Mouse (Mus musculus) yolk sac, embryonic 10.5 days (tissue): Measurements from ENCODE around the gene Cldn34b2.
A peak's percentile ranks its signal among the peaks of the same experiment; 100 is the strongest.
"Not testable (repeated sequence)": the region's sequence is repeated elsewhere in the genome, so short reads cannot be mapped to it uniquely, and the experiment has no call there.

Experiments used
- DNase-seq: peaks from one replicate; pipeline ENCODE4 v3.0.0-alpha.2; 2017; ENCODE audit warnings: low spot score

Gene Cldn34b2

GRCm38 (mm10) chrX:155128312-155128711, at the start of gene Cldn34b2:
TSS of gene Cldn34b2 (minus strand) at chrX:155128412.
- DNase-seq = not testable (repeated sequence)

GRCm38 (mm10) chrX:155177640-155178039, 49.4 kb upstream of the Cldn34b2 start:
- DNase-seq = no peak

DNA sequence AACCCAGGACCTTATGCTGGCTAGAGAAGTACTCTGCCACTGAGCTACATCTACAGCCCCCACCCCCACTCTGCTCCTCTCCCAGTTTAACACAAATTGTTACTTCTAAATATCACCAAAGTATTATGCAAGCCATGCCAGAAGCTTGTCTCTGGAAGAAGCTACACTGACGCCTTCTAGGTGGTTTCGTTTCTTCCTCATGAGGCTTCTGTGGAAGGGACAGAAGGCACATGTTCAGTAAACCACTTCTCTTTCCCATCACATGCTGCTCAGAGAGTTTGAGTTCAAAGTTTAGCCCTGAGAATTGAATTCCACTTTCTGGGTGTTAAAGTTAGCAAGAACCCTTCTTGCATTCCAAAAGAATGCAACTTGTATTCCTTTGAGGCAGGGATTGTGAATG, 49.0 kb upstream of the Cldn34b2 start:
- DNase-seq = peak; percentile 40

DNA sequence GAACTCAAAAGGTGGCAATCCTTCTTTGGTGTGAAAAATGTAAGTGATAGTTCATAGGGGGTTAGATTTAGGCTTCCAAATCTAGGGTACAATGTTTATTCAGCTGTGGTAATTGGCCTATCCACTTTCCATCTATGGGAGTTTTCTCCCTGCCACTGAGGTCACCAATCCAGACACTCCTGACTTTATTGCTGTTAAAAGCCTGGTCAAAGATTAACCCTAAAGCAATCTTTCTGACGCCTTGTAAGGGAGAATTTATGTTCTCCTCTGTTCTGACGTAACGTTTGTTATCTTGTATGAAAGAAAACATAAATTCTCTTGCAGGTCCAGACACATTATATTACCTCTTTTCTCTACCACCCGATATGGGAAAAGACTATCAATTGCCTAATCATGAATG, 47.4 kb upstream of the Cldn34b2 start:
- DNase-seq = no peak

DNA sequence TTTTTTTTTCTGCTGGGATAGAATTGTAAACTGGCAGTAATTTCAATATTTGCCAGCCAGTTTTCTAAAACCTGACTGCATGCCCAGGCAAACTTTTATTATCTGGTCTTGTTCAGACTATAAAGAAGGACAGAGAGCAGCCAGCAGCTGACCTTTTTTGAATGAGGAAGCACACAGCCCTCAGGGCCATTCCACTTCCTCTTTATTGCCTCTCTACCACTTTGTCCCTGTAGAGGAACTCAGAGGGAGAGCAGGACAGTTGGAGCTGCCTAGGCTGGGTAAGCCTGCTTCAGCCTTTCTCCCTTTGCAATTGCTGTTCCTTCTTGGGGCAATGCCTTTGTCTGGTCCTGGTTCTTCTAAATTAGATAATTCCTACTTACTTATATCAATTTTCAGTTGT, 44.1 kb upstream of the Cldn34b2 start:
- no peak for DNase-seq

DNA sequence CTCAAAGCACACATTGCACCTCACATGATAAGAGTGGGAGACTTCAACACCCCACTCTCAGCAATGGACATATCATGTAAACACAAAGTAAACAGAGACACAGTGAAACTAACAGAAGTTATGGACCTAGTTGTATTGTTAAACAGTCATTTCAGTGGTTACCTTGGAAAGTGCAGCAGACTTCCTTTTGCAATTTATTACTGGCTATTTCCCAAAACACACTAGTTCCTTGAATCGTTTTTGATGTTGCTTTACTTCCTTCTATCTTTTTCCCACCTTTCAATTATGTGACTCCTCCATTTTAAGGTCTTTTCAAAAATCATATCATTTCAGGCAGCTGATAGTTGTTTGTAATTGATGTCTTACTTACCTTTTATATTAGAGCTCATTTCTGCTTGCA, 43.5 kb upstream of the Cldn34b2 start:
- no peak for DNase-seq

- no peak for DNase-seq
Observed at GRCm38 (mm10) chrX:155169886-155170285, 41.7 kb upstream of the Cldn34b2 start.

DNA sequence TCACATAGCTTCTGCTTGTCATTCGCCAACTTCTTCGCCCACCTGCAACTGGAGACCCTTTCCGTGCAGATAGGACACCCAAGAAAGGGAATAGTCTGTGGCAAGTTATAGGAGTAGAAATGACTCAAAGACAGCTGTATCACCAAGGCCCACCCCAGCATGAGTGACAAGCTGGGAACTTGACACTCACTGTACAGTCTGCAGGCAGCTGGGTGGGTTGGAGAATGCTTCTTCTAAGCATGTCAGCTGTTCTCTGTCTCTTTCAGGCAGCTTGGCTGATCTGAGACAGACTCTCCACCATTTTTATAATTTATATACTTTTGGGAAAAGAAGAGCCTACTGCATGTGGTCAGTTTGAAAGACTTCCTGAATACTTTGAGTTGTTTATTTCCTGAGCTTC, 39.5 kb upstream of the Cldn34b2 start:
- no peak for DNase-seq

DNA sequence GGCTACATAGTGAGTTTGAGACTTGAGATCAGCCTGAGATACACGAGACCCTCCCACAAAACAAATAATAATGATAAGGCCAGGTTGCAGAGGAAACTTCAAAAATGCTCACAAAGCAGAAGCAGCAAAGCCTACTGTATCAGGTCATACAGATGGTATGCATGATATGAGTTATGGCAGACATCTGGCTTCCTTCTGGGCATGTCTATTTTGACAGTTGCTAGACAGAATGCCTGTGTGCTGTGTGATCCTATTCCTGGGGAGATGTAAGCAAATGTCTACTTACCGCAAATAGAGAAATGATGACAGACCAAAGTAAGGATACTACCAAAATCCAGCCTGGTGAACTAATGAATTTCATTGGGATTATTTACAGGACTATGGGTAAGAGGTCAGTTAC, 38.1 kb upstream of the Cldn34b2 start:
- DNase-seq = no peak

GRCm38 (mm10) chrX:155163553-155163952, 35.3 kb upstream of the Cldn34b2 start:
- no peak for DNase-seq

DNA sequence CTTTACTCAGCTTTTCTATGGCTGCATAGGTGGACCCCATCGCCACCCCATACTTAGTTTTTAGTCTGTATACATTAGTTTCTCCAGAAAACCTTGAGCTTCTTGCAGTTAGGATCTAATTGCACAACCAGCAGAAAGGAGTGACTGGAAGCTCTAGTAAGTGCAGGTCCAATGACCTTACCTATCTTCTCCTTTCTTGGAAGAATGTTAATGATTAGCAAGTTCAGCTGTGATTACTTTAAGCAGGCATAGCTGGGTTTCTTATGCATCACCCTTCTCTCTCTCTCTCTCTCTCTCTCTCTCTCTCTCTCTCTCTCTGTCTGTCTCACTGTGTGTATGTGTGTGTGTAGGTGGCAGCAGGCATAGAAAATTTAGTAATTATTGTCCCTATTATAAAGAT, 23.7 kb upstream of the Cldn34b2 start:
- peak; percentile 5 for DNase-seq

DNA sequence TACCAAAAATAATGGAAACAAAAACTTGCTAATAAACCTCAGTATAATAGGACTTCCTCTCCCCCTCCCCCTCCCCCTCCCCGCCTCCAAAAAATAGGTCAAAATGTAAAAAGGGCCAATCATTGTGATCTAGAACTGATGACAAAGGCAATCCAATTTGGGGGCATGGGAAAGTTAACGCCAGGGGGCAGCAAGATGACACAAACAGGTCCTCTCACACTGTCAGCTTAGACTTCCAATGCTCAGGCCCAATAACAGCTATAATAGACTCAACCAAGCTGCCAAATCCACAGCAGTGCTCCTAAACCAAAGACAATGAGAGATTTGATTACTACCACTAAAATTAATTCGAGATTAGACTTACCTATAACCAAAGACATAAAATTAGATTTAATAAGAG, 16.5 kb upstream of the Cldn34b2 start:
- DNase-seq = peak; percentile 15

- peak; percentile 1 for DNase-seq
Observed at GRCm38 (mm10) chrX:155098024-155098423, 30.2 kb downstream of the Cldn34b2 start.

DNA sequence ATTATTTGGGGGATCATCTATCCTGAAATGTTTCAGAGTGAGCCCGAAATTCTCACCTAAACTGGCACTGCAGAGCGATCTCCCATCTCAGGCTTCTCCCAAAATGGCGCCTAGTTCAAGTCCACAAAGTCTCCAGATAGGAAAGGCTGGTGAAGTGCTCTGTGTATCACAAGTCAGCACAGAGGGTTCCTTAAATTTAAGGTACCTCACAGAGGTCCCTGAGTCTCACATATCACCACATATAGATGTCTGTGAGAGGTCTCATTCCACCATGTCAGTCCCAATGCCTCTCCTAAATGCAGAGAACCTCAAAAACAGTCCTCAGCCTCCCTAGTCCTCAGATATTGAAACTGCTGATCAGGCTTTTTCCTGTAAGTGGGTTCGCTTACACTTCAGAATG, 34.6 kb downstream of the Cldn34b2 start, which contains the start of gene Magea2:
Gene Magea2, minus strand, starts transcription at position 101 of the 400 bp plus-strand sequence.
- DNase-seq = not testable (repeated sequence)

GRCm38 (mm10) chrX:155089693-155090092, 38.5 kb downstream of the Cldn34b2 start, which contains the start of gene Magea1:
TSS of gene Magea1 (minus strand) at chrX:155089793.
- DNase-seq = not testable (repeated sequence)
